Mouse (Mus musculus) liver, embryonic 14.5 days (tissue): ENCODE results near the gene Zcchc4.

Experiments
- CTCF ChIP-seq: IDR thresholded peaks from 2 replicates; pipeline ENCODE4 v1.5.1; 2016; ENCODE audit warnings: antibody characterized with exemption, low read depth, control low read depth
- EP300 ChIP-seq: IDR thresholded peaks from 2 replicates; pipeline ENCODE4 v1.6.1; 2016; ENCODE audit warnings: antibody characterized with exemption, low read depth

GRCm38 (mm10) chr5:52864446-52864845, 89.2 kb downstream of the Zcchc4 start:
- TF ChIP-seq CTCF = no peak
- TF ChIP-seq EP300 = no peak
